Mouse (Mus musculus) erythroblast, embryonic 14.5 days (primary cell): Measurements from ENCODE around the gene Iqce.

ENCODE experiments used
- GATA1 ChIP-seq: IDR thresholded peaks from 2 replicates; pipeline ENCODE4 v1.6.1; 2012; ENCODE audit warnings: low read length, inconsistent platforms, mixed read lengths
- TAL1 ChIP-seq: IDR thresholded peaks from 3 replicates; pipeline ENCODE4 v1.6.1; 2012; ENCODE audit warnings: low read length, inconsistent platforms, mixed read lengths

DNA sequence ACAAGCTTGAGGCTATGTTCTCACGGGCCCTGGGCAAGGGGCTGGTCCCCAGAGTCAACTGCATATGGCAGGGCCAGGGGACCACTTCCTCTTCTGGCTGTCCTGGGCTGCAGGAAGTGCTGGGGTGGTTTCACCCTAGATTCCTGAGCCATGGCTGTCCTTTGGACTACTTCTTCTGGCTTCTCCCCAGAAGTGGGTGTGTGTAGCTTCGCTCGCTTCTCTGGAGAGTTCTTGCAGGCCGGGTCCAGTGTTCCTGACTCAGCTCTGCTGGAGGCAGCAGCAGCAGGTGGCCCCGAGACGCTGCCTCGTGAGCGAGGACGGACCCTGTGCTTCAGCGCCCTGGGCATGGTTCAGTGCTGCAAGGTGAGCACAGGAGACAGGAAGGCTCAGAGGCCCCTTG is 46.2 kb upstream of the Iqce start:
- TF ChIP-seq TAL1 = no peak
- no peak for TF ChIP-seq GATA1
